Mouse (Mus musculus): Measurements from ENCODE around the gene Tmem189. TPM values are rescaled to one million over a fixed set of nuclear protein-coding genes. Genes with fewer than 3 reads are reported as not detected.

The Tmem189 gene
- polyA plus RNA-seq, 1 experiment from 2014 or later, result 31.9 TPM

DNA sequence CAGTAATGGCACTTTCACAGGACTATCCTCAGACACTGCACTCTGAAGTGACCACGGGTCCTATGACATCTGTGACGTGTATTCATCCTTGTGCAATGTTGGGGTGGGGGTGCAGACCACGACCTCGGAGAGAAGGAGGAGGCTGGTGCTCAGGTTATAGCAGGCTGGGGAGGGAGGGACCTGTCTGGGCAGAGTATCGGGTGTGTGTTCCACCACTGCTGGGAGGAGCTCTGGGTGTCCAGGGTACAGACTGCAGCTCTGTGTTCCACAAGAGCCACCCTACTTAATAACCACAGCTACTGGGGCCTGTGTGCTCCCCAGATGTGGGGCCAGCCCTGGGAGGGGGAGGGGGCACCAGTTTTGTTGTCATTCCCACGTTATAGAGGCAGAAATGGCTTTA, 20.3 kb upstream of the Tmem189 start:
- no peak overlapping the region for H3K27ac ChIP-seq (replicated peaks; ENCODE audit: low read depth, low read length)
- no peak overlapping the region for H3K4me2 ChIP-seq (ENCODE audit: low read depth, low read length)
- 59% methylated on average over 6 of the region's 6 CpGs for WGBS
- no peaks in the 10 kb centered on the region for H3K9me3 ChIP-seq (replicated peaks; ENCODE audit: control insufficient read depth, low read length)
- no peaks in the 10 kb centered on the region for H3K27me3 ChIP-seq (ENCODE audit: control insufficient read depth, insufficient read depth, low read length)
- no peaks in the 10 kb centered on the region for H3K36me3 ChIP-seq (replicated peaks; ENCODE audit: control insufficient read depth, insufficient read depth, low read depth, low read length)
- no peaks in the 10 kb centered on the region for H3K4me1 ChIP-seq (ENCODE audit: control insufficient read depth, insufficient read depth, low read length)
- no peak for DNase-seq (ENCODE audit: low spot score)
- no peak overlapping the region for H3K4me3 ChIP-seq (ENCODE audit: low read depth, low read length)
- H3K9ac ChIP-seq (replicated peaks; ENCODE audit: low read length), result no peak overlapping the region
- ATAC-seq (replicated peaks; ENCODE audit: insufficient number of reproducible peaks, low FRiP score, low TSS enrichment, low read depth), result no peak

DNA sequence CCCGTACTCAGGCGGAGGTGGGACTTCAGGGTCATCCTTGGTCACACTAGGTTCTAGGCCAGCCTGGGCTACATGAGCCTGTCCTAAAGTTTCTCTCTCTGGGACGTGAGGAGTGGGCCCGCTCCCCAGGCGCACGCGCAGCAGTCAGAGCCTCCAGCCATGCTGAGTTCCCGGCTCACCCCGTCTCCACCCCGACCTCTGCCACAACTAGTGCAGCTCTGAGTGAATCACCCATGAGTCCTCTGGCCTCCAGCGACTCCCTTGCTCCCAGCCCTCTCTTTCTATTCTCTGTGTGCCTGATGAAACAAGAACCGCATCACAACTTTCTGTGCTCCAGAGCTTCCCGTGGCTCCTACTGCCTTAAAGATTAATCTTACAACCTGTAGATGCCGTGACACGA, 18.8 kb upstream of the Tmem189 start:
- WGBS, result 59% methylated on average over 15 of the region's 15 CpGs
- H3K36me3 ChIP-seq (replicated peaks; ENCODE audit: control insufficient read depth, insufficient read depth, low read depth, low read length), result no peaks in the 10 kb centered on the region
- no peak overlapping the region for H3K27ac ChIP-seq (replicated peaks; ENCODE audit: low read depth, low read length)
- no peak overlapping the region for H3K4me3 ChIP-seq (ENCODE audit: low read depth, low read length)
- no peaks in the 10 kb centered on the region for H3K27me3 ChIP-seq (ENCODE audit: control insufficient read depth, insufficient read depth, low read length)
- no peaks in the 10 kb centered on the region for H3K4me1 ChIP-seq (ENCODE audit: control insufficient read depth, insufficient read depth, low read length)
- ATAC-seq (replicated peaks; ENCODE audit: insufficient number of reproducible peaks, low FRiP score, low TSS enrichment, low read depth), result no peak
- no peaks in the 10 kb centered on the region for H3K9me3 ChIP-seq (replicated peaks; ENCODE audit: control insufficient read depth, low read length)
- DNase-seq (ENCODE audit: low spot score), result no peak
- no peak overlapping the region for H3K9ac ChIP-seq (replicated peaks; ENCODE audit: low read length)
- no peak overlapping the region for H3K4me2 ChIP-seq (ENCODE audit: low read depth, low read length)

- 70% methylated on average over 11 of the region's 11 CpGs for WGBS
- no peak overlapping the region for H3K27ac ChIP-seq (replicated peaks; ENCODE audit: low read depth, low read length)
Measured at GRCm38 (mm10) chr2:167706183-167706939, 16.7 kb upstream of the Tmem189 start.

DNA sequence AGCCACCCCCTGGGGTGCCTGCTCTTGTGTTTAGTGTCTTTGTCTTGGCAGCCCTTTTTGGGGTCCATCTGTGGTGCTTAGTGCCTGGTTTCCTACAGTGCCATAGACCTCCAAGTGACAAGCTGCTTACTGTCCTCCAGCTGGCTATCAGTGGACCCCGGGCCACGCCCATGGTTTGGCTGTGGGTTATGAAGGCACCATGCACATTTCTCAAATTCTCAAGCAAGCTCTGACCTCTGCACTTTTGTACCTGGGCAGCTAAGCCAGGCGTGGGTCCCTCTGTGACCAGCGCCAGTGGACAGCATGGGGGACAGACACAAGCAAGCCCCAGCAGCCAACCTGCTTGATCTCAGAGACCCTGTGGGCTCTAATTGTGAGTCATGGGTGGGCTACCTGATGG, 14.8 kb upstream of the Tmem189 start:
- WGBS, result 77% methylated on average over 4 of the region's 4 CpGs
- DNase-seq (ENCODE audit: low spot score) (no peak), ATAC-seq (replicated peaks; ENCODE audit: insufficient number of reproducible peaks, low FRiP score, low TSS enrichment, low read depth) (no peak)
- H3K9me3 ChIP-seq (replicated peaks; ENCODE audit: control insufficient read depth, low read length), result no peaks in the 10 kb centered on the region
- no peaks in the 10 kb centered on the region for H3K36me3 ChIP-seq (replicated peaks; ENCODE audit: control insufficient read depth, insufficient read depth, low read depth, low read length)
- H3K9ac ChIP-seq (replicated peaks; ENCODE audit: low read length), result no peak overlapping the region
- no peak overlapping the region for H3K4me3 ChIP-seq (ENCODE audit: low read depth, low read length)
- no peak overlapping the region for H3K27ac ChIP-seq (replicated peaks; ENCODE audit: low read depth, low read length)
- no peak overlapping the region for H3K4me2 ChIP-seq (ENCODE audit: low read depth, low read length)
- H3K27me3 ChIP-seq (ENCODE audit: control insufficient read depth, insufficient read depth, low read length), result no peaks in the 10 kb centered on the region
- no peaks in the 10 kb centered on the region for H3K4me1 ChIP-seq (ENCODE audit: control insufficient read depth, insufficient read depth, low read length)

More at GRCm38 (mm10) chr2:167706183-167706939, 16.7 kb upstream of the Tmem189 start:
- no peak overlapping the region for H3K4me2 ChIP-seq (ENCODE audit: low read depth, low read length)
- no peak overlapping the region for H3K4me3 ChIP-seq (ENCODE audit: low read depth, low read length)
- no peaks in the 10 kb centered on the region for H3K9me3 ChIP-seq (replicated peaks; ENCODE audit: control insufficient read depth, low read length)
- no peaks in the 10 kb centered on the region for H3K27me3 ChIP-seq (ENCODE audit: control insufficient read depth, insufficient read depth, low read length)
- DNase-seq (ENCODE audit: low spot score) (no peak), ATAC-seq (replicated peaks; ENCODE audit: insufficient number of reproducible peaks, low FRiP score, low TSS enrichment, low read depth) (no peak)
- H3K9ac ChIP-seq (replicated peaks; ENCODE audit: low read length), result no peak overlapping the region
- H3K36me3 ChIP-seq (replicated peaks; ENCODE audit: control insufficient read depth, insufficient read depth, low read depth, low read length), result no peaks in the 10 kb centered on the region
- no peaks in the 10 kb centered on the region for H3K4me1 ChIP-seq (ENCODE audit: control insufficient read depth, insufficient read depth, low read length)

DNA sequence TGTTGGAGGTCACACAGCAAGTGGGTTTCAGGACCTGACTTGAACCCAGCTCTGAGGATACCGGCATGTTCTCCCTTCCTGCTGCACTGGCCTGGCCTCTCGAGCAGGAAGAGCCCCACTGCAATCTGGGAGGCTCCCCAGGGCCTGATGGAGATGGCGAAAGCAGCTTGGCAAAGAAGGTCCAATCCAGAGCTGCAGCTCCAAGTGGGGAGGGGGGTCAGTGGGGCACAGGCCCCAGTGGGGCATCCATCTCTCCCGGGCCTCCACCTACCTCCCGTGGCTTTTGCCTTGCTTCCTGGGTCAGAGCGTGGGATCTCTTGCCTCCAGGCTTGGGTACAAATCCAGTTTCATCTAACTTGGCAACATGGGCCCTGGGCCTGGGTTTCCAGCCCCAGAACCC, 12.5 kb upstream of the Tmem189 start:
- Histone ChIP-seq H3K36me3 (replicated peaks; ENCODE audit: control insufficient read depth, insufficient read depth, low read depth, low read length) (no peaks in the 10 kb centered on the region), H3K4me3 (ENCODE audit: low read depth, low read length) (no peak overlapping the region), H3K27me3 (ENCODE audit: control insufficient read depth, insufficient read depth, low read length) (no peaks in the 10 kb centered on the region), H3K4me2 (ENCODE audit: low read depth, low read length) (no peak overlapping the region), H3K9ac (replicated peaks; ENCODE audit: low read length) (no peak overlapping the region), H3K4me1 (ENCODE audit: control insufficient read depth, insufficient read depth, low read length) (no peaks in the 10 kb centered on the region), H3K9me3 (replicated peaks; ENCODE audit: control insufficient read depth, low read length) (no peaks in the 10 kb centered on the region), H3K27ac (replicated peaks; ENCODE audit: low read depth, low read length) (no peak overlapping the region)
- ATAC-seq (replicated peaks; ENCODE audit: insufficient number of reproducible peaks, low FRiP score, low TSS enrichment, low read depth) (no peak), DNase-seq (ENCODE audit: low spot score) (no peak)
- 69% methylated on average over 6 of the region's 6 CpGs for WGBS

GRCm38 (mm10) chr2:167701472-167701871, 11.8 kb upstream of the Tmem189 start:
- no peak overlapping the region for H3K27ac ChIP-seq (replicated peaks; ENCODE audit: low read depth, low read length)
- H3K36me3 ChIP-seq (replicated peaks; ENCODE audit: control insufficient read depth, insufficient read depth, low read depth, low read length), result no peaks in the 10 kb centered on the region
- WGBS, result 76% methylated on average over 5 of the region's 5 CpGs

GRCm38 (mm10) chr2:167700018-167700417, 10.4 kb upstream of the Tmem189 start:
- Histone ChIP-seq H3K36me3 (replicated peaks; ENCODE audit: control insufficient read depth, insufficient read depth, low read depth, low read length) (no peaks in the 10 kb centered on the region), H3K4me3 (ENCODE audit: low read depth, low read length) (no peak overlapping the region), H3K27me3 (ENCODE audit: control insufficient read depth, insufficient read depth, low read length) (no peaks in the 10 kb centered on the region), H3K9me3 (replicated peaks; ENCODE audit: control insufficient read depth, low read length) (no peaks in the 10 kb centered on the region), H3K9ac (replicated peaks; ENCODE audit: low read length) (no peak overlapping the region), H3K4me2 (ENCODE audit: low read depth, low read length) (no peak overlapping the region), H3K4me1 (ENCODE audit: control insufficient read depth, insufficient read depth, low read length) (no peaks in the 10 kb centered on the region), H3K27ac (replicated peaks; ENCODE audit: low read depth, low read length) (no peak overlapping the region)
- ATAC-seq (replicated peaks; ENCODE audit: insufficient number of reproducible peaks, low FRiP score, low TSS enrichment, low read depth) (no peak), DNase-seq (ENCODE audit: low spot score) (no peak)
- WGBS, result 67% methylated on average over 5 of the region's 5 CpGs

More at GRCm38 (mm10) chr2:167701472-167701871, 11.8 kb upstream of the Tmem189 start:
- ATAC-seq (replicated peaks; ENCODE audit: insufficient number of reproducible peaks, low FRiP score, low TSS enrichment, low read depth), result no peak
- H3K27me3 ChIP-seq (ENCODE audit: control insufficient read depth, insufficient read depth, low read length), result no peaks in the 10 kb centered on the region
- no peaks in the 10 kb centered on the region for H3K9me3 ChIP-seq (replicated peaks; ENCODE audit: control insufficient read depth, low read length)
- no peak for DNase-seq (ENCODE audit: low spot score)
- H3K4me3 ChIP-seq (ENCODE audit: low read depth, low read length), result no peak overlapping the region
- H3K9ac ChIP-seq (replicated peaks; ENCODE audit: low read length), result no peak overlapping the region
- H3K4me1 ChIP-seq (ENCODE audit: control insufficient read depth, insufficient read depth, low read length), result no peaks in the 10 kb centered on the region
- H3K4me2 ChIP-seq (ENCODE audit: low read depth, low read length), result no peak overlapping the region

DNA sequence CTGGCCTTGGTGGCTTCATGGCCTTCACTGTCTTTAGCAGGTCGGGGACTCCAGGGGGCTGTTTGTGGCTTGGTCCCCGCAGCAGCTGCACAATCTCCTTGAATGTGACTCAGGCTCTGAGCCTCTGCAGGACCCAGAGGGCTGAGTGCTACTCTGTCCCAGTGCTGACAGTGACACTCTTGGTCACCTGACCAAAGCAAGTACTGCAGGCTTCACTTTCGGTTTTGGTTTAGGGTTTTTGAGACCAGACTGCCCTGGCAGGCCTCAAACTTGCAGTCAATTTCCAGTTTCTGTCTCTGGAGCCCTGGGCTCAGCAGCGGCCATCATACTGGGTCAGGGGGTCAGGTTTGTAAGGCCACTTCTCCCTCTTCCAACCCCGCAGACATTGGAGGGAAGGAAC, 8.3 kb upstream of the Tmem189 start:
- no peak overlapping the region for H3K27ac ChIP-seq (replicated peaks; ENCODE audit: low read depth, low read length)
- 62% methylated on average over 5 of the region's 5 CpGs for WGBS
- H3K9me3 ChIP-seq (replicated peaks; ENCODE audit: control insufficient read depth, low read length), result no peaks in the 10 kb centered on the region
- no peaks in the 10 kb centered on the region for H3K27me3 ChIP-seq (ENCODE audit: control insufficient read depth, insufficient read depth, low read length)
- H3K36me3 ChIP-seq (replicated peaks; ENCODE audit: control insufficient read depth, insufficient read depth, low read depth, low read length), result no peaks in the 10 kb centered on the region
- no peaks in the 10 kb centered on the region for H3K4me1 ChIP-seq (ENCODE audit: control insufficient read depth, insufficient read depth, low read length)
- DNase-seq (ENCODE audit: low spot score) (no peak), ATAC-seq (replicated peaks; ENCODE audit: insufficient number of reproducible peaks, low FRiP score, low TSS enrichment, low read depth) (no peak)
- no peak overlapping the region for H3K4me2 ChIP-seq (ENCODE audit: low read depth, low read length)
- no peak overlapping the region for H3K4me3 ChIP-seq (ENCODE audit: low read depth, low read length)
- no peak overlapping the region for H3K9ac ChIP-seq (replicated peaks; ENCODE audit: low read length)

Data from embryonic facial prominence, embryonic 11.5 days (tissue).